Mouse (Mus musculus): ENCODE data around the gene Endov. TPM values are rescaled to one million over a fixed set of nuclear protein-coding genes. Genes with fewer than 3 reads are reported as not detected.

Endov gene
- polyA plus RNA-seq (2015; fragmentation: Nextera tagmentation; extraction: Ambion mirVana): 15.1 and 17.1 TPM in 2 replicates

DNA sequence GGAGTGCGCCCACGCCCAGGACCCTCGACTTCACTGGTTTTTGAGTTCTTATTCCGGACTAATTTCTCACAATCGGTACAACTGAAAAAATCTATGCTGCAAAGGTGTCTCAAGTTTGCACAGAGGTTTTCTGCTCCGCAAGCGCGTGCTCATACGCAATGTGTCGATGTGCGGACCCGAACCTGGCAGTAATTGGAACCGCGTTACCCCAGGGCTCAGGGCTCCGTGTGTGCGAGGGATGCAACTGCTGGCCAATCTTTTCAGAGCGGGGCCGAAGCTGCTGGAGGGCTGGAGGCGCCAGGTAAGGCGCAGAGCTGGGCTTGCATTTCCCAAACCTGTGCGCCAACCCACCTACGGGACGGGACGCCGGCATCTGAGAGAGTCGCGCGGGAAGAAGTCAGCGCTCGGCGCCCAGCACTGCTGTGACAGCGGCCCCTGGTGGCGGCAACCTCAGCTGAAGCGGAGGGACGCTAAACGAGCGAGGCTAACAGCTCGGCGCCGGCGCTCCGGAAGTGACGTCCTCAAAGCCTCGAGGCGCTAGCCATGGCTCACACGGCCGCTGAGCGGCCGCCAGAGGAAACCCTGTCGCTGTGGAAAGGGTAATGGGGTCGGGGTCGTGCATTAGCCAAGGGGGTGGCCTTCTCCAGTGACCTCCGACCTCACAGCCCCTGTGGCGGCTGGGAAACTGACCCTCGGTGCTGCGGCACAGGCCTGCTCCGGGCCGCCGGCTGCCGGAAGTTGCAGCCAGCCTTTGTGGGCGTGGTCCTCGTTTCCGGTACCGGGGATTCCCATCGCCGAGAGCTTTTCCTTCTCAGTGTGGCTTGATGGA, at the start of gene Endov:
Gene Endov, plus strand, starts transcription at position 487 of the 829 bp plus-strand sequence.
- Histone ChIP-seq H3K27me3 (replicated peaks; ENCODE audit: control insufficient read depth, insufficient read depth, low read length) (no peaks in the 10 kb centered on the region), H3K36me3 (ENCODE audit: control insufficient read depth, insufficient read depth, low read length) (no peaks in the 10 kb centered on the region; the same call in 1 of the 2 replicates), H3K9ac (ENCODE audit: low read depth, low read length) (peak within 1 kb of the TSS; percentile 95), H3K9me3 (ENCODE audit: control insufficient read depth, low read length) (no peaks in the 10 kb centered on the region), H3K4me1 (ENCODE audit: control insufficient read depth, insufficient read depth, low read depth, low read length) (peaks cover 21% of the 10 kb centered on the region), H3K4me2 (ENCODE audit: low read length) (peak within 1 kb of the TSS; percentile 94), H3K4me3 (ENCODE audit: low read length) (peak within 1 kb of the TSS; percentile 58), H3K27ac (ENCODE audit: low read depth, low read length) (peak within 1 kb of the TSS; percentile 98)
- WGBS: under 1% methylated on average over 63 of the region's 66 CpGs
- ATAC-seq: peak; percentile 97

DNA sequence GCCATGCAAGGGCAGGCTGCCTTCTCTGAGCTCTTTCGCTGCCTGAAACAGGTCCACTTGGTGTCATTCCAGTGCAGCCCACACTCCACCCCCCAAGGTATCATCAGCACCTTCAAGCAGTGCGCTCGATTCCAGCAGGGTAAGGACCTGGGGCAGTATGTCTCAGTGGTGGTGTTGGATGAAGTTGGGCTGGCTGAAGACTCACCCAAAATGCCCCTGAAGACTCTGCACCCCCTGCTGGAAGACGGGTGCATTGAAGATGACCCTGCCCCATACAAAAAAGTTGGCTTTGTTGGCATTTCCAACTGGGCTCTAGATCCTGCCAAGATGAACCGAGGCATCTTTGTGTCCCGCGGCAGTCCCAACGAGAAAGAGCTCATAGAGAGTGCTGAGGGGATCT, 48.9 kb upstream of the Endov start:
- H3K9me3 ChIP-seq (ENCODE audit: control insufficient read depth, low read length): no peaks in the 10 kb centered on the region
- H3K4me1 ChIP-seq (ENCODE audit: control insufficient read depth, insufficient read depth, low read depth, low read length): no peaks in the 10 kb centered on the region
- H3K4me3 ChIP-seq (ENCODE audit: low read length): no peak overlapping the region
- WGBS: 91% methylated on average over 8 of the region's 8 CpGs
- H3K4me2 ChIP-seq (ENCODE audit: low read length): no peak overlapping the region
- no peak overlapping the region for H3K27ac ChIP-seq (ENCODE audit: low read depth, low read length)
- H3K27me3 ChIP-seq (replicated peaks; ENCODE audit: control insufficient read depth, insufficient read depth, low read length): no peaks in the 10 kb centered on the region
- no peak for ATAC-seq
- no peak overlapping the region for H3K9ac ChIP-seq (ENCODE audit: low read depth, low read length)
- no peaks in the 10 kb centered on the region for H3K36me3 ChIP-seq (ENCODE audit: control insufficient read depth, insufficient read depth, low read length)

DNA sequence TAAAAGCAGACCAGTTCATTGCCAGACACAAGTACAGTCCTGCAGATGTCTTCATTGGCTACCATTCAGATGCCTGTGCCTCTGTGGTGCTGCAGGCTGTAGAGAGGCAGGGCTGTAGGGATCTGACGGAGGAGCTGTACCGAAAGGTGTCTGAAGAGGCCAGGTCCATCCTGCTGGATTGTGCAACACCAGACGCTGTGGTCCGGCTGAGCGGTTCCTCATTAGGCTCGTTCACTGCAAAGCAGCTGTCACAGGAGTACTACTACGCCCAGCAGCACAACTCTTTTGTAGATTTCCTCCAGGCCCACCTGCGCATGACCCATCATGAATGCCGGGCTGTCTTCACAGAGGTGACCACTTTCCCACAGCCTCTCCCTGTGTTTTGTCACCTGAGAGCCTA, 47.7 kb upstream of the Endov start:
- H3K9ac ChIP-seq (ENCODE audit: low read depth, low read length): no peak overlapping the region
- no peaks in the 10 kb centered on the region for H3K9me3 ChIP-seq (ENCODE audit: control insufficient read depth, low read length)
- H3K27ac ChIP-seq (ENCODE audit: low read depth, low read length): no peak overlapping the region
- no peaks in the 10 kb centered on the region for H3K36me3 ChIP-seq (ENCODE audit: control insufficient read depth, insufficient read depth, low read length)
- H3K4me3 ChIP-seq (ENCODE audit: low read length): no peak overlapping the region
- H3K4me2 ChIP-seq (ENCODE audit: low read length): no peak overlapping the region
- H3K27me3 ChIP-seq (replicated peaks; ENCODE audit: control insufficient read depth, insufficient read depth, low read length): no peaks in the 10 kb centered on the region
- no peak for ATAC-seq
- H3K4me1 ChIP-seq (ENCODE audit: control insufficient read depth, insufficient read depth, low read depth, low read length): no peaks in the 10 kb centered on the region
- WGBS: 94% methylated on average over 9 of the region's 9 CpGs

DNA sequence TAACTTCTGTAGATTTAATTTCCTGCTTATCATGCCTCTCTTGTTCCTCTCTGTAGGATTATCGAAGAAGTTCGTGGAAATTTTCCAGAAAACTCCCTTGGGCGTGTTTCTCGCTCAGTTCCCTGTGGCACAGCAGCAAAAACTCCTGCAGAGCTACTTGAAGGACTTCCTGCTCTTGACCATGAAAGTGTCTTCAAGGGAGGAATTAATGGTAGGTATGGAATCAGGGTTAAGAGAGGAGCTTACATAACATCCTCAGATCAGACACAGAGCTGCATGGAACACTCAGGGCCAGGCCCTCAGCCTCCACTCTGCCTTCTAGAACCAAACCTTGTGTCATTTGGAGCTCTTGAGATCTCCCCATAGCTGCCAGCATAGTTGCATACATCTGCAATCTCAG, 35.0 kb upstream of the Endov start:
- no peak overlapping the region for H3K9ac ChIP-seq (ENCODE audit: low read depth, low read length)
- H3K27ac ChIP-seq (ENCODE audit: low read depth, low read length): no peak overlapping the region
- 86% methylated on average over 4 of the region's 4 CpGs for WGBS
- H3K4me2 ChIP-seq (ENCODE audit: low read length): no peak overlapping the region
- H3K4me3 ChIP-seq (ENCODE audit: low read length): no peak overlapping the region
- no peaks in the 10 kb centered on the region for H3K4me1 ChIP-seq (ENCODE audit: control insufficient read depth, insufficient read depth, low read depth, low read length)
- ATAC-seq: no peak
- H3K36me3 ChIP-seq (ENCODE audit: control insufficient read depth, insufficient read depth, low read length): no peaks in the 10 kb centered on the region
- H3K9me3 ChIP-seq (ENCODE audit: control insufficient read depth, low read length): no peaks in the 10 kb centered on the region
- no peaks in the 10 kb centered on the region for H3K27me3 ChIP-seq (replicated peaks; ENCODE audit: control insufficient read depth, insufficient read depth, low read length)

DNA sequence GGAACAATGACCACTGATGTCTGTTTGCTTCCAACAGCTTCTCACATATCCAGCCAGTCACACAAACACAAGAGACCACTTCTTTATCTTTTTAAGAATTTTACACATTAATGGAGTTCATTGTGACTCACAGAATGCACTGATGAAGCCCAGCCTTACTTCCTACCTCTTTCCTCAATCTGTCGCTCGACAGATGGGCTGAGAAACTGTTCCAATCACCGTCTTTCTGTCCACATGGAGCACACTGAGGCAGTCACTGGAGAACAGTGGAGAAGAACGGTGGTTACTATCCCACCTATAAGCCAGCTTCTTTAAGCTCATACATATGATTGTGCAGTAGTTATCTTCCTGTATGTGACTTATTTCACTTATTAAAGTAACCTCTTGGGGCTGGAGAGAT, 13.3 kb upstream of the Endov start:
- ATAC-seq: no peak
- H3K9ac ChIP-seq (ENCODE audit: low read depth, low read length): no peak overlapping the region
- H3K9me3 ChIP-seq (ENCODE audit: control insufficient read depth, low read length): no peaks in the 10 kb centered on the region
- H3K36me3 ChIP-seq (ENCODE audit: control insufficient read depth, insufficient read depth, low read length): no peaks in the 10 kb centered on the region
- H3K4me1 ChIP-seq (ENCODE audit: control insufficient read depth, insufficient read depth, low read depth, low read length): no peaks in the 10 kb centered on the region
- H3K4me2 ChIP-seq (ENCODE audit: low read length): no peak overlapping the region
- no peak overlapping the region for H3K4me3 ChIP-seq (ENCODE audit: low read length)
- H3K27me3 ChIP-seq (replicated peaks; ENCODE audit: control insufficient read depth, insufficient read depth, low read length): no peaks in the 10 kb centered on the region
- H3K27ac ChIP-seq (ENCODE audit: low read depth, low read length): no peak overlapping the region
- 90% methylated on average over 4 of the region's 4 CpGs for WGBS

DNA sequence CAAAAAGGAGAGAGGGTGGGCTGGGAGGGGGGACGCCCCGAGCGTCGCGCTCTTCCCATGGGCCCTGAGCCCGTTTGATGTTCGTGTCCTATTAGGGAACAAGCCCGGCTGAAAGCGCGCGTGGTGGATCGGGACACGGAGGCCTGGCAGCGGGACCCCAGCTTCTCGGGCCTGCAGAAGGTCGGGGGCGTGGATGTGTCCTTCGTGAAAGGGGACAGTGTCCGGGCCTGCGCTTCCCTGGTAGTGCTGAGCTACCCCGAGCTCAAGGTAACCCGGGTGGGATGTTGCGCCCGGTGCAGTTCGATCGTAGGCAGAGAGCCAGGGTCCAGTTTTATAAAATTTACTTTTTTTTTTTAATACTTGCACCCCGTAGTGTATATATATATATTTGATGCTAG, 542 bp downstream of the Endov start:
- 6% methylated on average over 26 of the region's 27 CpGs for WGBS
- H3K36me3 ChIP-seq (ENCODE audit: control insufficient read depth, insufficient read depth, low read length): no peaks in the 10 kb centered on the region; the same call in 1 of the 2 replicates
- peak; percentile 32; the same call in 1 of the 2 replicates for ATAC-seq
- H3K4me3 ChIP-seq (ENCODE audit: low read length): peak overlapping the region; percentile 58
- H3K9ac ChIP-seq (ENCODE audit: low read depth, low read length): peak overlapping the region; percentile 95
- no peaks in the 10 kb centered on the region for H3K9me3 ChIP-seq (ENCODE audit: control insufficient read depth, low read length)
- H3K27me3 ChIP-seq (replicated peaks; ENCODE audit: control insufficient read depth, insufficient read depth, low read length): no peaks in the 10 kb centered on the region
- peak overlapping the region; percentile 94 for H3K4me2 ChIP-seq (ENCODE audit: low read length)
- H3K27ac ChIP-seq (ENCODE audit: low read depth, low read length): peak overlapping the region; percentile 98
- H3K4me1 ChIP-seq (ENCODE audit: control insufficient read depth, insufficient read depth, low read depth, low read length): peaks cover 21% of the 10 kb centered on the region

DNA sequence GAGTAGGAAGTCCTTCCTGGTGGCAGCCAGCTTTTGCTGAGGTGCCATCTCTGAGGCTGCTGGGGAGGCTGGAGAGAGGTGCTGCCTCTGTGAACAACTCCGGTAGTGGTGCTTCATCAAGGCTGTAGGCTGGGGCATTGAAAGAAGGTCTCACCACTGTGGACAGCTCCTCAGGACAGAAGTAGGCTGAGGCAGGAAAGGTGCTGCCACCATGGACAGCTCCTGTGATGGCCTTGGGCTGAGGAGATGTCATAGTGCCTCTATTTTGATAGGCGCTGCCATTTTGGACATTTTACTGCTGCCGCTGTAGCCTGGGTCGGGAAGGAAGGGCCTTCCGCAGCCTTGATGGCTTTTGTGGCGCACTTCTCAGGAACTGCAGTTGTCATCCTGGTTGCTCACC, 1.7 kb downstream of the Endov start:
- H3K9me3 ChIP-seq (ENCODE audit: control insufficient read depth, low read length): no peaks in the 10 kb centered on the region
- no peak overlapping the region for H3K27ac ChIP-seq (ENCODE audit: low read depth, low read length)
- peak overlapping the region; percentile 18 for H3K9ac ChIP-seq (ENCODE audit: low read depth, low read length)
- H3K4me1 ChIP-seq (ENCODE audit: control insufficient read depth, insufficient read depth, low read depth, low read length): peaks cover 21% of the 10 kb centered on the region
- WGBS: 93% methylated on average over 6 of the region's 6 CpGs
- ATAC-seq: no peak
- H3K36me3 ChIP-seq (ENCODE audit: control insufficient read depth, insufficient read depth, low read length): no peaks in the 10 kb centered on the region; the same call in 1 of the 2 replicates
- no peak overlapping the region; the same call in 1 of the 2 replicates for H3K4me3 ChIP-seq (ENCODE audit: low read length)
- peak overlapping the region; percentile 94 for H3K4me2 ChIP-seq (ENCODE audit: low read length)
- no peaks in the 10 kb centered on the region for H3K27me3 ChIP-seq (replicated peaks; ENCODE audit: control insufficient read depth, insufficient read depth, low read length)

DNA sequence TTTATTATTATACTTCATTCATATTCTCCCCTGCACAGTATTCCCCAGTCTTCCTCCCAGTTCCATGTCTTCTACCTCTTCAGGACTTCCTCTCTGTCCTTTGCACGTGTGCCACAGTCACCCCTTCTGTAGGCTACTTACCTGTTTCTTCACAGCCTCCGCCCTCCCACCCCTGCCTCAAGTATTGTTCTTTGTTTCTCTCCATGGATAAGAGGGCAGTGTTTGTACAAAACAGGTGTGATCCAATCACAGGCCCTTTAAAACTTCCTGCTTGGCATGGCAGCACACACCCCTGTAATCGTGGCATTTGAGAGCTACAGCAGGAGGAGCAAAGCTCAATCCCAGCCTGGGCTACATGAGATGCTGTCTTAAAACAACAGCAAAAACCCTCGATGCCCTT, 2.4 kb downstream of the Endov start:
- no peaks in the 10 kb centered on the region for H3K27me3 ChIP-seq (replicated peaks; ENCODE audit: control insufficient read depth, insufficient read depth, low read length)
- no peak overlapping the region for H3K4me3 ChIP-seq (ENCODE audit: low read length)
- no peak for ATAC-seq
- H3K36me3 ChIP-seq (ENCODE audit: control insufficient read depth, insufficient read depth, low read length): no peaks in the 10 kb centered on the region; the same call in 1 of the 2 replicates
- H3K9me3 ChIP-seq (ENCODE audit: control insufficient read depth, low read length): no peaks in the 10 kb centered on the region
- WGBS: 75% methylated on average over 4 of the region's 4 CpGs
- no peak overlapping the region for H3K4me2 ChIP-seq (ENCODE audit: low read length)
- H3K9ac ChIP-seq (ENCODE audit: low read depth, low read length): no peak overlapping the region
- no peak overlapping the region for H3K27ac ChIP-seq (ENCODE audit: low read depth, low read length)
- H3K4me1 ChIP-seq (ENCODE audit: control insufficient read depth, insufficient read depth, low read depth, low read length): peaks cover 21% of the 10 kb centered on the region

DNA sequence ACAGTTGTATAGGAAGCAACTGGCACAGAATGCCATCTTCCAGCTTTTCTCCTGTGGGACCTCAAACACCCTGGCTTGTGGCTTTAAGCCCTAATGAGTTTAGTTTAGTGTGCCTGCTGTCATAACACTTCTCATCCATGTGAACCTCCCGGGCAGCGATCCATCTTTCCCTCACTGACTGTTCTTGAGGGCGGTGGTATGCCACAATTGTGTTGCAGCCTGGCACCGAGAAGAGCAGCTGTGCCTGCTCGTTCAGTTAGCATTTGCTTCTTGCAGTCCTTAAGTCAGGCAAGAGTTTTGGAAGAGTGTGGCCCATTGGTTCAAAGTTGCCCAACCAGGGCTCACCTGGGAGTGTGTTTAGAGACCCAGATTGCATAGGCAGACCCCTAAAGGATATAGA, 5.0 kb downstream of the Endov start:
- H3K4me3 ChIP-seq (ENCODE audit: low read length): no peak overlapping the region
- H3K4me2 ChIP-seq (ENCODE audit: low read length): no peak overlapping the region
- H3K36me3 ChIP-seq (ENCODE audit: control insufficient read depth, insufficient read depth, low read length): peaks cover 2% of the 10 kb centered on the region
- no peak overlapping the region for H3K27ac ChIP-seq (ENCODE audit: low read depth, low read length)
- H3K9me3 ChIP-seq (ENCODE audit: control insufficient read depth, low read length): no peaks in the 10 kb centered on the region
- H3K4me1 ChIP-seq (ENCODE audit: control insufficient read depth, insufficient read depth, low read depth, low read length): peaks cover 16% of the 10 kb centered on the region
- no peak for ATAC-seq
- H3K9ac ChIP-seq (ENCODE audit: low read depth, low read length): no peak overlapping the region
- H3K27me3 ChIP-seq (replicated peaks; ENCODE audit: control insufficient read depth, insufficient read depth, low read length): no peaks in the 10 kb centered on the region
- WGBS: 93% methylated on average over 5 of the region's 5 CpGs

Measured in hindbrain, embryonic 16.5 days (tissue).